1 mouse cellular context compared by ENCODE assay signal in genomic region chr11:60878056-60878612, GRCm38 (mm10).
A peak's percentile ranks its signal among the peaks of the same experiment; 100 is the strongest.
TF ChIP-seq lines count a peak whose summit lies in the region.

No protein-coding gene starts in this region.

TF ChIP-seq in MEL, 35 proteins besides CTCF, POLR2A, EP300 and RAD21 (continued from another document):
- TF ChIP-seq HCFC1 (IDR thresholded peaks at IDR 0.05; ENCODE audit: low read depth, low read length) (no peak; the same call in none of the 2 replicates), POLR2AphosphoS5 (IDR thresholded peaks at IDR 0.05; ENCODE audit: borderline replicate concordance, low read depth, low read length) (0 out of 2 replicates have a peak, but pooled peaks have one; percentile 4), TBP (IDR thresholded peaks at IDR 0.05; ENCODE audit: low read depth, low read length) (peak; percentile 67; the same call in 1 of the 2 replicates), ELF1 (IDR thresholded peaks at IDR 0.05; ENCODE audit: low read depth, low read length) (peak; percentile 62; the same call in 1 of the 2 replicates), TAL1 (IDR thresholded peaks at IDR 0.05; ENCODE audit: low read length) (no peak), ZNF384 (IDR thresholded peaks at IDR 0.05; ENCODE audit: low read depth, low read length) (no peak), MXI1 (IDR thresholded peaks at IDR 0.05; ENCODE audit: low read depth, low read length) (peak; percentile 79), SIN3A (IDR thresholded peaks at IDR 0.05; ENCODE audit: low read length) (peak; percentile 91), MAX (IDR thresholded peaks at IDR 0.05; ENCODE audit: low read length) (peak; percentile 87), UBTF (IDR thresholded peaks at IDR 0.05; ENCODE audit: borderline replicate concordance, insufficient read depth, low read depth, low read length) (0 out of 2 replicates have a peak, but pooled peaks have one; percentile 52)
